Mouse (Mus musculus): ENCODE results near the gene Wasf2. TPM values are rescaled to one million over a fixed set of nuclear protein-coding genes. Genes with fewer than 3 reads are reported as not detected.

Gene Wasf2
- 133 and 150 TPM in 2 replicates for polyA plus RNA-seq (2012; ENCODE audit: insufficient read depth, insufficient read length, missing spikeins)

- Histone ChIP-seq H3K4me1 (ENCODE audit: control insufficient read depth, insufficient read depth, low read length) (peaks cover 8% of the 10 kb centered on the region), H3K27ac (ENCODE audit: insufficient read depth, low read depth, low read length) (peak within 1 kb of the TSS; percentile 95), H3K4me3 (ENCODE audit: insufficient read depth, low read length) (peak within 1 kb of the TSS; percentile 74)
- TF ChIP-seq POLR2A (IDR thresholded peaks at IDR 0.05; ENCODE audit: borderline replicate concordance, low read depth, low read length) (peak; percentile 33; the same call in 1 of the 2 replicates), CTCF (IDR thresholded peaks at IDR 0.05; ENCODE audit: low read depth, low read length) (no peak)
These were observed at the start of gene Wasf2 for GRCm38 (mm10) chr4:133129931-133130889. TSS of gene Wasf2 (plus strand) at chr4:133130505.

GRCm38 (mm10) chr4:133080862-133081261 lies 49.4 kb upstream of the Wasf2 start:
- no peak overlapping the region for H3K27ac ChIP-seq (ENCODE audit: insufficient read depth, low read depth, low read length)
- no peak overlapping the region for H3K4me3 ChIP-seq (ENCODE audit: insufficient read depth, low read length)
- TF ChIP-seq CTCF (IDR thresholded peaks at IDR 0.05; ENCODE audit: low read depth, low read length): no peak
- no peak for TF ChIP-seq POLR2A (IDR thresholded peaks at IDR 0.05; ENCODE audit: borderline replicate concordance, low read depth, low read length)
- H3K4me1 ChIP-seq (ENCODE audit: control insufficient read depth, insufficient read depth, low read length): 0 out of 2 replicates have a peak, but pooled peaks cover 2% of the 10 kb centered on the region

GRCm38 (mm10) chr4:133082216-133082773 lies 48.0 kb upstream of the Wasf2 start:
- Histone ChIP-seq H3K27ac (ENCODE audit: insufficient read depth, low read depth, low read length) (no peak overlapping the region), H3K4me1 (ENCODE audit: control insufficient read depth, insufficient read depth, low read length) (peaks cover 11% of the 10 kb centered on the region), H3K4me3 (ENCODE audit: insufficient read depth, low read length) (no peak overlapping the region)
- TF ChIP-seq POLR2A (IDR thresholded peaks at IDR 0.05; ENCODE audit: borderline replicate concordance, low read depth, low read length) (no peak), CTCF (IDR thresholded peaks at IDR 0.05; ENCODE audit: low read depth, low read length) (no peak)

GRCm38 (mm10) chr4:133083991-133084861 lies 46.1 kb upstream of the Wasf2 start:
- Histone ChIP-seq H3K4me1 (ENCODE audit: control insufficient read depth, insufficient read depth, low read length) (peaks cover 22% of the 10 kb centered on the region), H3K27ac (ENCODE audit: insufficient read depth, low read depth, low read length) (no peak overlapping the region), H3K4me3 (ENCODE audit: insufficient read depth, low read length) (no peak overlapping the region)
- no peak for TF ChIP-seq POLR2A (IDR thresholded peaks at IDR 0.05; ENCODE audit: borderline replicate concordance, low read depth, low read length)
- no peak for TF ChIP-seq CTCF (IDR thresholded peaks at IDR 0.05; ENCODE audit: low read depth, low read length)

GRCm38 (mm10) chr4:133085011-133085782 lies 45.1 kb upstream of the Wasf2 start:
- TF ChIP-seq POLR2A (IDR thresholded peaks at IDR 0.05; ENCODE audit: borderline replicate concordance, low read depth, low read length) (no peak), CTCF (IDR thresholded peaks at IDR 0.05; ENCODE audit: low read depth, low read length) (no peak)
- no peak overlapping the region for H3K27ac ChIP-seq (ENCODE audit: insufficient read depth, low read depth, low read length)
- H3K4me3 ChIP-seq (ENCODE audit: insufficient read depth, low read length): peak overlapping the region; percentile 29; the same call in 1 of the 2 replicates
- H3K4me1 ChIP-seq (ENCODE audit: control insufficient read depth, insufficient read depth, low read length): peaks cover 27% of the 10 kb centered on the region

GRCm38 (mm10) chr4:133085783-133086342 lies 44.4 kb upstream of the Wasf2 start:
- Histone ChIP-seq H3K27ac (ENCODE audit: insufficient read depth, low read depth, low read length) (no peak overlapping the region), H3K4me3 (ENCODE audit: insufficient read depth, low read length) (no peak overlapping the region), H3K4me1 (ENCODE audit: control insufficient read depth, insufficient read depth, low read length) (peaks cover 33% of the 10 kb centered on the region)
- TF ChIP-seq CTCF (IDR thresholded peaks at IDR 0.05; ENCODE audit: low read depth, low read length) (no peak), POLR2A (IDR thresholded peaks at IDR 0.05; ENCODE audit: borderline replicate concordance, low read depth, low read length) (no peak)

- H3K4me3 ChIP-seq (ENCODE audit: insufficient read depth, low read length): no peak overlapping the region
- TF ChIP-seq CTCF (IDR thresholded peaks at IDR 0.05; ENCODE audit: low read depth, low read length) (no peak), POLR2A (IDR thresholded peaks at IDR 0.05; ENCODE audit: borderline replicate concordance, low read depth, low read length) (no peak)
- H3K27ac ChIP-seq (ENCODE audit: insufficient read depth, low read depth, low read length): peak overlapping the region; percentile 59
- H3K4me1 ChIP-seq (ENCODE audit: control insufficient read depth, insufficient read depth, low read length): peaks cover 45% of the 10 kb centered on the region
These were observed 43.1 kb upstream of the Wasf2 start for GRCm38 (mm10) chr4:133087177-133087714.

- H3K4me1 ChIP-seq (ENCODE audit: control insufficient read depth, insufficient read depth, low read length): peaks cover 51% of the 10 kb centered on the region
- TF ChIP-seq CTCF (IDR thresholded peaks at IDR 0.05; ENCODE audit: low read depth, low read length): no peak
- TF ChIP-seq POLR2A (IDR thresholded peaks at IDR 0.05; ENCODE audit: borderline replicate concordance, low read depth, low read length): no peak
- no peak overlapping the region for H3K4me3 ChIP-seq (ENCODE audit: insufficient read depth, low read length)
- H3K27ac ChIP-seq (ENCODE audit: insufficient read depth, low read depth, low read length): peak overlapping the region; percentile 74
These were observed 42.5 kb upstream of the Wasf2 start for GRCm38 (mm10) chr4:133087835-133088234.
